Comparison of ENCODE assay signal across 9 mouse cellular contexts in the genomic region with DNA sequence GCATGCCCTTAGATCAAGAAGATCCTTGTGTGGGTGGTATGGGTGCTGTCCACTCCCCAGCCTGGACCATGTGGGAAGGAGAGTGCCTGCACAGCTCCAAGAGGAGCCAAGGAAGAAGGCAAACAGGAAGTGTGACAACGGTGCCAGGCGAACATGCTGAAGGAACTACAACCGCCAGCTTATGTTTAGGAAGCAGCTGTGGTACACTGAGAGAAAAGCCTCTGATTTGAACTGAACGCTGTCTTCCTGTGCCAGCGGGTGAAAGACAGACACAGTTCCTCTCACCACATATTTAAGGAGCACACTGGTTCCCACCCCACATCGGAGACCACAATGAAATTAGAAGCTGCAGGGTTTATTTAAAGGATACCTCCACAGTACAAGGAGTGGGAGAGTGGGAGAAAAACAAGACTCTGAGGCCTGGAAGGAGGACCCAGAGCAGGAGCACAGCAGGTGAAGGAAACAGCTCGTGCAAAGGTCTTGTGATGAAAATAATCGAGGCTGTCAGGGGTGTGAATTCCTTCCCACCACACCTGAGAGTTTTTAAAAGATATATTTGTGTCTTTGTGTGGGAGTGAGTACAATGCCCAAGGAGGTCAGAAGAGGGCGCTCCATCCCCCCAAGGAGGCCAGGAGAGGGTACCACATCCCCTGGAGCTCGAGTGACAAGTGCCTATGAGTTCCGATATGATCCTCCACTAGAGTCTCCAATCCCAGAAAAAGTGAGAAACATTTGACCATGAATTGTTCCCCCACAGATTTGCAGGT. TPM values are rescaled to one million over a fixed set of nuclear protein-coding genes. Genes with fewer than 3 reads are reported as not detected.
DNase-seq lines count a peak whose midpoint lies in the region; ATAC-seq lines count a peak whose summit lies in the region.
"Had no signal": no experiment of that assay in that cellular context is flagged by ENCODE, and none has a peak within 500 bp of the region (broad histone marks: within the 10 kb centered on the region; RNA-seq: fewer than 3 reads in every experiment).

No protein-coding gene starts in this region.

- H3K27me3 ChIP-seq in embryonic facial prominence, embryonic 11.5 days (ENCODE audit: control insufficient read depth, insufficient read depth, low read length) = no peaks in the 10 kb centered on the region
- no peaks in the 10 kb centered on the region for H3K27me3 ChIP-seq in embryonic facial prominence, embryonic 10.5 days (replicated peaks; ENCODE audit: low read depth, poor library complexity, severe bottlenecking)
- H3K27me3 ChIP-seq in midbrain, embryonic 10.5 days (ENCODE audit: low read depth, poor library complexity, severe bottlenecking) = no peaks in the 10 kb centered on the region
- H3K27me3 ChIP-seq in midbrain, embryonic 16.5 days (ENCODE audit: control insufficient read depth, insufficient read depth, low read depth, low read length) = no peaks in the 10 kb centered on the region
- H3K27me3 ChIP-seq in lung, embryonic 16.5 days (ENCODE audit: control insufficient read depth, insufficient read depth, low read depth, low read length) = no peaks in the 10 kb centered on the region
- H3K27me3 ChIP-seq: hindbrain, embryonic 15.5 days had no signal

- H3K4me1 ChIP-seq in embryonic facial prominence, embryonic 11.5 days (ENCODE audit: control insufficient read depth, insufficient read depth, low read length) = no peaks in the 10 kb centered on the region
- peaks cover 21% of the 10 kb centered on the region for H3K4me1 ChIP-seq in embryonic facial prominence, embryonic 10.5 days
- H3K4me1 ChIP-seq in midbrain, embryonic 10.5 days = peaks cover 27% of the 10 kb centered on the region
- H3K4me1 ChIP-seq in midbrain, embryonic 16.5 days (ENCODE audit: control insufficient read depth, insufficient read depth, low read length) = no peaks in the 10 kb centered on the region
- peaks cover 8% of the 10 kb centered on the region for H3K4me1 ChIP-seq in lung, embryonic 16.5 days (replicated peaks; ENCODE audit: control insufficient read depth, insufficient read depth, low read length)
- H3K4me1 ChIP-seq: hindbrain, embryonic 15.5 days had no signal

- H3K4me2 ChIP-seq in embryonic facial prominence, embryonic 11.5 days (ENCODE audit: low read depth, low read length) = no peak overlapping the region
- no peak overlapping the region for H3K4me2 ChIP-seq in midbrain, embryonic 16.5 days (ENCODE audit: low read length)
- H3K4me2 ChIP-seq in lung, embryonic 16.5 days (ENCODE audit: low read depth, low read length) = no peak overlapping the region
- H3K4me2 ChIP-seq: hindbrain, embryonic 15.5 days had no signal

- no peak overlapping the region for H3K4me3 ChIP-seq in embryonic facial prominence, embryonic 11.5 days (ENCODE audit: low read depth, low read length)
- no peak overlapping the region for H3K4me3 ChIP-seq in embryonic facial prominence, embryonic 10.5 days
- H3K4me3 ChIP-seq in midbrain, embryonic 10.5 days = no peak overlapping the region
- H3K4me3 ChIP-seq in midbrain, embryonic 16.5 days (ENCODE audit: low read depth, low read length) = no peak overlapping the region
- H3K4me3 ChIP-seq in lung, embryonic 16.5 days (ENCODE audit: low read length) = no peak overlapping the region
- H3K4me3 ChIP-seq: hindbrain, embryonic 15.5 days had no signal

- 52% methylated on average over 11 of the region's 11 CpGs for WGBS in embryonic facial prominence, embryonic 11.5 days
- WGBS in embryonic facial prominence, embryonic 10.5 days = 61% methylated on average over 11 of the region's 11 CpGs
- whole genome bisulfite sequencing in midbrain, embryonic 10.5 days = 63% methylated on average over 11 of the region's 11 CpGs
- WGBS in midbrain, embryonic 16.5 days = 61% methylated on average over 11 of the region's 11 CpGs
- WGBS in lung, embryonic 16.5 days = 39% methylated on average over 11 of the region's 11 CpGs

- no peak for ATAC-seq in embryonic facial prominence, embryonic 11.5 days (replicated peaks; ENCODE audit: insufficient number of reproducible peaks, low FRiP score, low TSS enrichment, low read depth)
- ATAC-seq in midbrain, embryonic 16.5 days = no peak; the same call in 1 of the 2 replicates
- ATAC-seq in hematopoietic stem cell, adult 5-6 weeks (replicated peaks in 1 of 2; ENCODE audit: insufficient read depth in 1 of 2, low FRiP score in 2 of 2, low TSS enrichment in 1 of 2, low read depth in 1 of 2, poor library complexity in 2 of 2, severe bottlenecking in 2 of 2) = peak; percentile 54 to 66
- no peak for ATAC-seq in lung, embryonic 16.5 days (ENCODE audit: low read depth)

- no peak overlapping the region for H3K27ac ChIP-seq in embryonic facial prominence, embryonic 11.5 days (replicated peaks; ENCODE audit: low read depth, low read length)
- no peak overlapping the region for H3K27ac ChIP-seq in embryonic facial prominence, embryonic 10.5 days (replicated peaks)
- 0 out of 2 replicates have a peak overlapping the region, but pooled peaks have one; percentile 23 for H3K27ac ChIP-seq in midbrain, embryonic 10.5 days (replicated peaks)
- no peak overlapping the region for H3K27ac ChIP-seq in midbrain, embryonic 16.5 days (ENCODE audit: low read length)
- H3K27ac ChIP-seq in lung, embryonic 16.5 days (ENCODE audit: low read length) = peak overlapping the region; percentile 62
- H3K27ac ChIP-seq: hindbrain, embryonic 15.5 days had no signal

- H3K36me3 ChIP-seq in embryonic facial prominence, embryonic 11.5 days (replicated peaks; ENCODE audit: control insufficient read depth, insufficient read depth, low read depth, low read length) = peaks cover 4% of the 10 kb centered on the region
- peaks cover 30% of the 10 kb centered on the region for H3K36me3 ChIP-seq in embryonic facial prominence, embryonic 10.5 days (replicated peaks)
- peaks cover 31% of the 10 kb centered on the region for H3K36me3 ChIP-seq in midbrain, embryonic 10.5 days
- peaks cover 15% of the 10 kb centered on the region for H3K36me3 ChIP-seq in midbrain, embryonic 16.5 days (ENCODE audit: control insufficient read depth, insufficient read depth, low read length)
- peaks cover 12% of the 10 kb centered on the region for H3K36me3 ChIP-seq in lung, embryonic 16.5 days (ENCODE audit: control insufficient read depth, insufficient read depth, low read length)

- no peak overlapping the region for H3K9ac ChIP-seq in embryonic facial prominence, embryonic 11.5 days (replicated peaks; ENCODE audit: low read length)
- H3K9ac ChIP-seq in midbrain, embryonic 16.5 days (ENCODE audit: low read depth, low read length) = no peak overlapping the region
- no peak overlapping the region for H3K9ac ChIP-seq in lung, embryonic 16.5 days (ENCODE audit: low read length)
- H3K9ac ChIP-seq: hindbrain, embryonic 15.5 days had no signal

- H3K9me3 ChIP-seq in embryonic facial prominence, embryonic 11.5 days (replicated peaks; ENCODE audit: control insufficient read depth, low read length) = no peaks in the 10 kb centered on the region
- H3K9me3 ChIP-seq in embryonic facial prominence, embryonic 10.5 days = no peaks in the 10 kb centered on the region
- no peaks in the 10 kb centered on the region for H3K9me3 ChIP-seq in midbrain, embryonic 10.5 days (replicated peaks)
- no peaks in the 10 kb centered on the region for H3K9me3 ChIP-seq in midbrain, embryonic 16.5 days (replicated peaks; ENCODE audit: control insufficient read depth, low read length, poor library complexity, severe bottlenecking)
- no peaks in the 10 kb centered on the region for H3K9me3 ChIP-seq in lung, embryonic 16.5 days (ENCODE audit: control insufficient read depth, low read length)
- H3K9me3 ChIP-seq: hindbrain, embryonic 15.5 days had no signal

- peak; percentile 37 for DNase-seq in embryonic facial prominence, embryonic 11.5 days (ENCODE audit: low spot score)
- no peak for DNase-seq in embryonic facial prominence, embryonic 10.5 days (ENCODE audit: low spot score)
- no peak for DNase-seq in midbrain, embryonic 10.5 days (ENCODE audit: low spot score)
- peak; percentile 53 for DNase-seq in telencephalon, adult 2 months (ENCODE audit: low read depth, low spot score)
- DNase-seq in gastrocnemius, adult 18-20 months (ENCODE audit: low spot score) = no peak

RNA-seq across cellular contexts. Expression of a gene that starts 13.6 kb away (rescaled TPM):
- polyA plus RNA-seq in embryonic facial prominence, embryonic 11.5 days (2014; fragmentation: Nextera tagmentation; extraction: Ambion mirVana) = 48.9 and 52.9 TPM in 2 replicates
- polyA plus RNA-seq in embryonic facial prominence, embryonic 10.5 days (2016; fragmentation: Nextera tagmentation; extraction: Ambion mirVana) = 121 and 130 TPM in 2 replicates
- polyA plus RNA-seq in midbrain, embryonic 10.5 days (2016; fragmentation: Nextera tagmentation; extraction: Ambion mirVana) = 102 and 111 TPM in 2 replicates
- polyA plus RNA-seq in midbrain, embryonic 16.5 days (2015; fragmentation: Nextera tagmentation; extraction: Ambion mirVana) = 26.3 and 29.9 TPM in 2 replicates
- total RNA-seq in hematopoietic stem cell, adult 5-6 weeks (2017) = 21.1 and 38.2 TPM in 2 replicates
- polyA plus RNA-seq in lung, embryonic 16.5 days (2015; fragmentation: Nextera tagmentation; extraction: Ambion mirVana) = 60.0 and 66.8 TPM in 2 replicates
- 1 to 10 TPM; 2.9 to 3.8 TPM for total RNA-seq in gastrocnemius, adult 18-20 months (2021)

RNA-seq across cellular contexts. Expression of a gene that starts 33.3 kb away (rescaled TPM):
- polyA plus RNA-seq in embryonic facial prominence, embryonic 11.5 days (2014; fragmentation: Nextera tagmentation; extraction: Ambion mirVana) = 51.4 and 52.5 TPM in 2 replicates
- polyA plus RNA-seq in embryonic facial prominence, embryonic 10.5 days (2016; fragmentation: Nextera tagmentation; extraction: Ambion mirVana) = 51.0 and 58.1 TPM in 2 replicates
- 56.4 and 57.4 TPM in 2 replicates for polyA plus RNA-seq in midbrain, embryonic 10.5 days (2016; fragmentation: Nextera tagmentation; extraction: Ambion mirVana)
- 40.3 and 45.0 TPM in 2 replicates for polyA plus RNA-seq in midbrain, embryonic 16.5 days (2015; fragmentation: Nextera tagmentation; extraction: Ambion mirVana)
- total RNA-seq in hematopoietic stem cell, adult 5-6 weeks (2017) = 96.3 and 103 TPM in 2 replicates
- 39.6 and 44.8 TPM in 2 replicates for polyA plus RNA-seq in lung, embryonic 16.5 days (2015; fragmentation: Nextera tagmentation; extraction: Ambion mirVana)
- total RNA-seq in gastrocnemius, adult 18-20 months (2021) = 10 to 100 TPM; 27.4 to 28.6 TPM

RNA-seq across cellular contexts. Expression of a gene that starts 33.3 kb away (rescaled TPM):
- 220 and 271 TPM in 2 replicates for polyA plus RNA-seq in embryonic facial prominence, embryonic 11.5 days (2014; fragmentation: Nextera tagmentation; extraction: Ambion mirVana)
- 293 and 297 TPM in 2 replicates for polyA plus RNA-seq in embryonic facial prominence, embryonic 10.5 days (2016; fragmentation: Nextera tagmentation; extraction: Ambion mirVana)
- 308 and 311 TPM in 2 replicates for polyA plus RNA-seq in midbrain, embryonic 10.5 days (2016; fragmentation: Nextera tagmentation; extraction: Ambion mirVana)
- polyA plus RNA-seq in midbrain, embryonic 16.5 days (2015; fragmentation: Nextera tagmentation; extraction: Ambion mirVana) = 261 and 268 TPM in 2 replicates
- 63.0 and 75.0 TPM in 2 replicates for total RNA-seq in hematopoietic stem cell, adult 5-6 weeks (2017)
- polyA plus RNA-seq in lung, embryonic 16.5 days (2015; fragmentation: Nextera tagmentation; extraction: Ambion mirVana) = 325 and 349 TPM in 2 replicates
- 100 to 1,000 TPM; 133 to 135 TPM for total RNA-seq in gastrocnemius, adult 18-20 months (2021)

RNA-seq across cellular contexts. Expression of a gene that starts 34.7 kb away (rescaled TPM):
- polyA plus RNA-seq in embryonic facial prominence, embryonic 11.5 days (2014; fragmentation: Nextera tagmentation; extraction: Ambion mirVana) = 21.9 and 28.4 TPM in 2 replicates
- 30.8 and 31.9 TPM in 2 replicates for polyA plus RNA-seq in embryonic facial prominence, embryonic 10.5 days (2016; fragmentation: Nextera tagmentation; extraction: Ambion mirVana)
- polyA plus RNA-seq in midbrain, embryonic 10.5 days (2016; fragmentation: Nextera tagmentation; extraction: Ambion mirVana) = 35.7 and 38.8 TPM in 2 replicates
- 116 and 133 TPM in 2 replicates for polyA plus RNA-seq in midbrain, embryonic 16.5 days (2015; fragmentation: Nextera tagmentation; extraction: Ambion mirVana)
- total RNA-seq in hematopoietic stem cell, adult 5-6 weeks (2017) = 3.4 and 4.3 TPM in 2 replicates
- 22.4 and 24.5 TPM in 2 replicates for polyA plus RNA-seq in lung, embryonic 16.5 days (2015; fragmentation: Nextera tagmentation; extraction: Ambion mirVana)
- total RNA-seq in gastrocnemius, adult 18-20 months (2021) = 1 to 10 TPM; 6.9 to 7.9 TPM

RNA-seq across cellular contexts. Expression of a gene that starts 35.0 kb away (rescaled TPM):
- 31.4 and 34.0 TPM in 2 replicates for polyA plus RNA-seq in embryonic facial prominence, embryonic 11.5 days (2014; fragmentation: Nextera tagmentation; extraction: Ambion mirVana)
- 47.0 and 50.8 TPM in 2 replicates for polyA plus RNA-seq in embryonic facial prominence, embryonic 10.5 days (2016; fragmentation: Nextera tagmentation; extraction: Ambion mirVana)
- 57.6 and 62.4 TPM in 2 replicates for polyA plus RNA-seq in midbrain, embryonic 10.5 days (2016; fragmentation: Nextera tagmentation; extraction: Ambion mirVana)
- 104 TPM in 2 replicates for polyA plus RNA-seq in midbrain, embryonic 16.5 days (2015; fragmentation: Nextera tagmentation; extraction: Ambion mirVana)
- 52.8 and 62.7 TPM in 2 replicates for total RNA-seq in hematopoietic stem cell, adult 5-6 weeks (2017)
- 29.9 and 30.9 TPM in 2 replicates for polyA plus RNA-seq in lung, embryonic 16.5 days (2015; fragmentation: Nextera tagmentation; extraction: Ambion mirVana)
- 10 to 100 TPM; 37.4 to 49.4 TPM for total RNA-seq in gastrocnemius, adult 18-20 months (2021)

Comparison
In these comparisons a context has a peak if more than half of its experiments do, and no peak if none do; other contexts are left out.
1. DNase-seq: peak in embryonic facial prominence, embryonic 11.5 days (single experiment) and telencephalon, adult 2 months (single experiment); none in embryonic facial prominence, embryonic 10.5 days (single experiment), midbrain, embryonic 10.5 days (single experiment) and gastrocnemius, adult 18-20 months (single experiment).
2. H3K27ac ChIP-seq: peak in midbrain, embryonic 10.5 days (single experiment) and lung, embryonic 16.5 days (single experiment); none in embryonic facial prominence, embryonic 11.5 days (single experiment), embryonic facial prominence, embryonic 10.5 days (single experiment) and midbrain, embryonic 16.5 days (single experiment).
3. ATAC-seq: peak in hematopoietic stem cell, adult 5-6 weeks (2 of 2); none in embryonic facial prominence, embryonic 11.5 days (single experiment), midbrain, embryonic 16.5 days (single experiment) and lung, embryonic 16.5 days (single experiment).